Mouse (Mus musculus) B cell, adult 2 months (primary cell): Measurements from ENCODE around the gene Map3k11.

Experiments used
- DNase-seq, 2 experiments: peaks; one replicate each; pipeline ENCODE4 v3.0.0; 2022

Map3k11 gene

DNA sequence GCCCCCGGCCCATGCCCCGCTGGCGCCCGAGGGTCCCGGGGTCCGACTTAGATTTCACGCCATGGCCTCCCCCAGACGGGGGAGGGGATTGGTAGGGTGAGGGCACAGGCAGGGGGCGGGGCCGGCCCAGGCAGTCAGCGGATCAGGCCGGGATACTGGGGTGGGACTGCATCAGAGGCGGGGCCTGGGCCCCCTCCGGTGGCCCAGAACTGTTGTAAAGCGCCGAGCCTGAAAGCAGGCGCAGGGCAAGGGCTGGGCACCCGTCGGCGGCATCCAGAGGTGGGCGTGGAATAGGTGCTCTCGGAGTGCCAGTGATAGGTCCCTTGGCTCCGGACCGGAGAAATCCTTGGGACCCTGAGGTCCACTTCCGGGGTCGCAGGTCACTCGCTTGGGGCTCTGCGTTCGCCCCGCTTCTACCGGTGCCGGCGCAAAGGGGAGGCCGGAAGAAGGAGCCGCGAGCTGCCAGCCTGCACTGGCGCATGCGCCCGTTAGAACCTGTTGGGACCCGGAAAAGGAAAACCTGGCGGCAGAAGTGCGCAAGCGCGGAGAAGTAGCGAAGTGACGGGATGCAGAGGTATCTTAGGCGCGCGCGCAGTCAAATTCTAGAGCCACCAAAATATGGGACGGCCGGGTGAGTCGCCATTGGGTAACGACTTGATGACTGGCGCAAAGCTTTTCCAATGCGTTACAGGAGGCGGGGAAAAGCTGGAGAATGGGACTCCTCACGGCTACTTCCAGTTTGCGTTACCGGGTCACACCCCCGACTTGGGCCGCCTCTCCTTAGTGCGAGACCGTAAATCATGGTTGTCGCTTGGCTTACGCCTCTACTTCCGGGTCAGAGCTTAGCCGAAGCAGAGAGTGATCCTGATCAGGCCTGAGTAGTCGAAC is at the start of gene Map3k11, which contains the start of gene Pcnx3:
TSS of gene Map3k11 (plus strand) at position 543 of the 888 bp plus-strand sequence.
TSS of gene Pcnx3 (minus strand) at position 709 of the 888 bp plus-strand sequence.
- peak; percentile 90 to 91 for DNase-seq

- DNase-seq: no peak
These were observed 48.2 kb upstream of the Map3k11 start for GRCm38 (mm10) chr19:5640339-5640738.

- no peak for DNase-seq
These were observed 47.5 kb upstream of the Map3k11 start for GRCm38 (mm10) chr19:5641021-5641420.

- DNase-seq: no peak
These were observed 46.9 kb upstream of the Map3k11 start for GRCm38 (mm10) chr19:5641641-5642040.

DNA sequence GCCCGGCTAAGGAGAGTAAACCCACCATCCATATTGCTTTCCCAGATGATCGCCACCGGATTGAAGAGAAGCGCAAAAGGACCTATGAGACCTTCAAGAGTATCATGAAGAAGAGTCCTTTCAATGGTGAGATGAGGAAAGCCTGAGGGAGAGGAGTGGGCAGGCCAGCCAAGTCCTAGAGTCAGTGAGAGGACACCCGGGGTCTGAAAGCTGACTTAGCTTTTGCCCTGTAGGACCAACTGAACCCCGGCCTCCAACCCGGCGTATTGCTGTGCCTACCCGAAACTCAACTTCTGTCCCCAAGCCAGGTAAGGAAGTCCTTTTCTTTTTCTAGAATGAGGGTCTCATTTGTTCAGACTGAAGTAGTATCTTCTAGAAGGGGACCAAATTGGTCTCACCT is 43.3 kb upstream of the Map3k11 start:
- DNase-seq: no peak

GRCm38 (mm10) chr19:5646731-5647330 is 41.7 kb upstream of the Map3k11 start:
- DNase-seq: no peak

GRCm38 (mm10) chr19:5647791-5648190 is 40.8 kb upstream of the Map3k11 start:
- no peak for DNase-seq

DNA sequence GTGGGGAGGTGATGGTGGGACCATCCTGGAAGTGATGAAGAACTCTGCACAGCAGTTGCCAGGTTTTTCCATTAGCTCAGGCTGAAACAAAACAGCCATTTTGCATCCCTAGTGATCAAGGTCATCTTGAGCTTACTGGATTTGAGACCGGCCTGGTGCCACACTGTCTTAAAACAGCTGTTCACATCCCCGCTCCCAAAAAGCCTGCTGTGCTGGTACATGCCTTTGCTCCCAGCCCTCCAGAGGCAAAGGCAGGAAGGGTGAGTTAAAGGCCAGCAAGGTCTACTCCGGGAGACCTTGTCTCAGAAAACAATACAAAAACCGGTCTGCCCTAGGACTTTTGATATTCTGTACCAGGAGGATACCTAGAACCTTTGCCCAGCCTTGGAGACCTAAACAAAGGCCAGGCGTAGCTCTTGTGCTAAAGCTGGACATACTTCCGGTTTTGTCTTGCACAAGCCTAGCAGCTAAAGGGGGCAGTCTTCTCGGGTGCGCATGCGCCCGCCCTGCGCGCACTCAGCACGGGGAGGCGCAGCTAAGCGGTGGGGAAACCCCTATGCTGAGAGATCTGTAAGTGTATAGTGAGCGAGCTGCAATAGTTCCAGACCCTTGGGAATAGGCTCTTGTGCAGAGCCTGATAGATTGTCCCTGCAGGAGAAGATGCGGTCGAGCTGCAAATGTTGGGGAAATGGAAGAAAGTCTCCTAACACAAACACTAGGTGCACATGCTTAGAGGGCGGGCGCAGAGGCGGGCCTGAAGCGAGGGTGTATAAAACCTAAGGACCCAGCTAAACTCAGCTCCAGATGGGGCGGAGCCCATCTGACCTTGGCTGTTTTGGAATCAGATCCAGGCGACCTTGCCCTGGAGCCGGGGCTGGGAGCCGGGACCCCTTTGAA is 39.9 kb upstream of the Map3k11 start:
- DNase-seq: peak; percentile 83 to 84

DNA sequence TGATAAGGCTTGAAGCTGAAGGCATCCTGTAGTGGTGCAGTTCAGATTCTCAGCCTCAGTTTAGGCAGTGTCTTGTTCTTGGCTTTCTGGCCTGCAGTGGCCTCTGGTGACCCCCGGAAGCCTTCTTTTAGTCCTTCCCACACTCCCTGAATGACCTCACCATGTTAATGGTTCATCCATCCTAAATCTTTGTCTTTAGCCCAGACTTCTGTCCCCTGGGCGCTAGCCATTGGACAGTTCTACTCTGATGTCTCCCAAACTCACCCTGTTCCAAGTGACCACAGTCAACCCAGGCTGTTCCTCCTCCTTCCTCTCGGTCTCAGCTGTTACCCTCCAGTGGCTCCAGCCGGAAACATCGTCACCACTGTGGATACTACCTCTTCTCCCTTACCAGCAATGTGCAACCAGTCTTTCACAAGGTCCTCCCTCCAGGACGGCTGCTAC is 39.2 kb upstream of the Map3k11 start:
- DNase-seq: peak; percentile 46 to 47

- no peak for DNase-seq
These were observed 36.9 kb upstream of the Map3k11 start for GRCm38 (mm10) chr19:5651502-5652274.

DNA sequence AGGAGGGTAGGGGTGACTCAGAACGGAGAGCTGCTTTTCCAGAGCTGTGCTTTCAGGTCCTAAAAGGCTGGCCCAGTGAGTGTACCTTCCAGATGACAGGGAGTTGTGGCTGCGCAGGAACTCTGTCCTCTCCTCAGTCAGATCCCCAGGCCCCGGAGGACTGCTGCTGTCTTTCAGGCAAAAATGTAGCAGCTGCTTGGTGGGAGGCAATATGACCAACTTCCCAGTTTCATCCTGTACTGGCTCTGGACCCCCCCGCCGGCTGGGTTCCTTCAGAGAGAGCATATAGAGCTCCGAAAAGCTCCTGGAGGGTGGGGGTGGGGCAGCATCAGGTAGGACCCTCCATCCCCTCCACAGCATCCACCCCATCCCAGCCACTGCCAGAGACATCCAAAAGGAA is 36.0 kb upstream of the Map3k11 start:
- DNase-seq: no peak

DNA sequence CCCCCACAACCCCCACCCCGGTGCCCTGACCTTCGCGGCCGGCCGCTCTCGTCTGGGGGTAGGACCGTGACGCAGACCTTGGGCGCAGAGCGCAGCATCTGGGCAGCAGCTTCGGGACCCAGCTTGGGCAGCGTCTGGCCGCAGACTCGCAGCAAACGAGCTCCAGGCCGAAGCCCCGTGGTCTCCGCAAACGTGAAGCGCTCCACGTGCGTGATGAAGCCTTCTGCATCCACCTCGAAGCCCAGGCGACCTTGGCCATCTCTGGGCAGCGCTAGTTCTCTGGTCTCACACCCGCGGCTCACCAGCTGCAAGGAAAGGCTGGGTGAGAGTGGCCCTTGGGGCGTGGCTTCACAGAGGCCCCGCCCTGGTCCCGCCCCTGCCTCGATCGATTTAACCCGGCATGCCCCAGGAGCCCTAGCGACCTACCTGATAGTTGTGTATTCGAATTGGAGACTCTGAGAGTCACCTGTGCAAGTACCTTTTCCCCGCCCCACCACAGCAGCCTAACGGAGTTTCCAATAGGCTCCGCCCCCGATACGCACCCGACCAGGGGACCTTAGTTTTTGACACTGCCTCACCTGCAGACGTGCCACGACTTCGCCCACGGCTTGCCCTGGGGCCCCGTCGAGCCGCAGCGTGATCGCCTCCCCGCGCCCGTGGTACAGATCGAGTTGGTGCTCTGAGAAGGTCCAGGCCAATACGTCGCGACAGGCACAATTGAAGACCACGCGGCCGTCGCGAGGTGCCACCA is 34.4 kb upstream of the Map3k11 start:
- DNase-seq: no peak

DNA sequence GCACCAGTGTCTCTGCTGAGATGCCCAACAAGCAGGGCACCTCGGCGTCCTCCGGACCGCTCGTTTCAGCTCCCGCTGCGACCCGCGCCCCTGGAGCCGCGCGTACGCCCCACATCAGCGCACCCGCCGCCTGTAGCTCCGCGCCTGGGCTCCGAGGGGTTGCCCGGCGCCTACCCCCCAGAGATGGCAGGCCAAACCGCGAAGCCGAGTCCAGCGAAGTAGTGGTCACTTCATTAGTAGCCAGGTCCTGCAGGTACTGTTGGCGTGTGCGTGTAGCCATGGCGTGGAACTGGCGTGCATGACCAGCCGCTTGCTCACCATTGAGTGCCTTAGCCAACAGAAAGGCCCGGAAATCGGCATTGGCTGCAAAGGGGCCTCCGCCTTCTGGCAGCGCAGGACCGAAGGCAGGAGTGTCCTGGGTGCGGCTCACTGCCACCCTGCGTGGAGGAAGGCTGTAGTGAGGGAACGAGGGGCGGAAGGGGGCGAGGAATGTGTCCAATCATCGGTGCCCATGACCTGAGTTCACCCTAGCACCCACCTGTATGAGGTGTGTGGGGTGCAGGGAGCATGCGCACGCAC is 33.7 kb upstream of the Map3k11 start:
- DNase-seq: no peak

DNA sequence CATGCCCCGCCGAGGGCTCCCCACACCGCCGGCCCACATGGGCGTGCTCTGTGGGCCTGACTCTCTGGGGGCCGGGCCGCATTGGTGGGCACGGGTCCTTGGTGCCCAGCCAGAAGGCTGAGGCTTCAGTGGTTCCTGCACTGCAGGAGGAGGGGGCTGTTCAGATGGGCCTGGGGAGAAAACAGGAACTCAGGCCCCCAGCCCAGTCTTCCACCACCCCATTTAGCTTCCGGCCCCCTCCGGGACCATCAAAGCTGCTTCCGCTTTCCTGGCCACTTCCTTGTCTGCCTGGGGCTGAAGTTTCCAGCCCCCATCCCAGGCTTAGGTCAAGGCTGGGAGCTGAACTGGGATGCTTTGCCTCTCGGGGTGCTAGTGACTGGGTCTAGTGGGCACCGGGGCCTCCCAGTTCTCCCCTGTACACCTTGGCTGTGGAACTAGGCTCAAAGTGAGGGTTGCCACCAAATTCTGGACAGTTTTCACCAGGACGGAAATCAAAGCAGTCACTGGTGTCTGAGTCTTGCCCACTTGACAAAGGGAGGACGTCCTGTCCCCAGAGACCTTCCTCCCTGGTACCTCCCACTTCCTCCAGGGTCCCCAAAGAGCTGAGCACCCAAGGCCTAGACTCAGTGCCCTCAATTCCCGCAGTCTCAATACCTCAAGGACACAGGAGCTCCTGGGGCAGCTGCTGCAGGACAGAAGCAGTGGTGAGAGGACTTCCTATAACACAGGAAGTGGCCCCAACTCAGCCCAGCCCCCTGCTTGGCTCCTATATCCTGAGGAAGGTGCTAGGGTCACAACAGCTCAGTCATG is 27.4 kb upstream of the Map3k11 start:
- DNase-seq: peak; percentile 79 to 81

GRCm38 (mm10) chr19:5662310-5662709 is 26.2 kb upstream of the Map3k11 start:
- DNase-seq: peak; percentile 76 to 79

GRCm38 (mm10) chr19:5662981-5663913 is 25.3 kb upstream of the Map3k11 start, which contains the start of gene Sipa1:
Gene Sipa1 (minus strand): TSS chr19:5663707.
- peak; percentile 96 to 97 for DNase-seq

DNA sequence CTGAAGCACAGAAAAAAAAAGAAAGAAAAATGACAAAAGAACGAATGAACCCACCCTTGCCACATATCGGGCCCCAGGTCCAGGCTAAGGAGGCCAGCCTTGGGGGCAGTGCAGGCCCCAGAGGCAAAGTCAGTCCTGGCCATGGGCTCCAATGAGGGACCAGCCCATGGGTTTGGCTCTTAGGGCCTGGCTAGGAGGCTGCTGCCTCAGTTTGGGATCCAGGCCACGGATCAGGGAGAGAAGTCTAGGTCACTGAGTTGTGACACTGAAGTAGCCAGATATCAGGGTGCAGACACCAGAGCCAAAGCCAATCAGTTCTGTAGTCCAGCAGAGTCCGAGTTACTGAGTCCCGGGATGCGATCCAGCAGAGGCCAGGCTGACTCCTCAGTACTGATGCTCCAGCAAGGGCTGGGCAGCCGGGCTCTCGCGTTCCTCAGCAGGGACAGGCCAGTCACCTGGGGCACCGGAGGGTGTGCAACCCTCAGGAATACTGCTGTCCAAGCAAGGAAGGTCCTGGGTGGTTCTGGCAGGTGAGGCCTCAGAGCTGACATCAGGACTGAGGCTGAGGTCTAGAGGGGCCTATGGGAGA is 23.8 kb upstream of the Map3k11 start:
- no peak for DNase-seq

- no peak for DNase-seq
These were observed 23.1 kb upstream of the Map3k11 start for GRCm38 (mm10) chr19:5665465-5665864.
